Mouse (Mus musculus) heart, postnatal 0 days (tissue): ENCODE measurements around the gene Rab23.

ENCODE experiments used
- CTCF ChIP-seq: IDR thresholded peaks from 2 replicates; pipeline ENCODE4 v1.5.1; 2016; ENCODE audit warnings: antibody characterized with exemption, control low read depth, low read depth
- EP300 ChIP-seq: IDR thresholded peaks from 2 replicates; pipeline ENCODE4 v1.6.1; 2016; ENCODE audit warnings: antibody characterized with exemption, low read depth

DNA sequence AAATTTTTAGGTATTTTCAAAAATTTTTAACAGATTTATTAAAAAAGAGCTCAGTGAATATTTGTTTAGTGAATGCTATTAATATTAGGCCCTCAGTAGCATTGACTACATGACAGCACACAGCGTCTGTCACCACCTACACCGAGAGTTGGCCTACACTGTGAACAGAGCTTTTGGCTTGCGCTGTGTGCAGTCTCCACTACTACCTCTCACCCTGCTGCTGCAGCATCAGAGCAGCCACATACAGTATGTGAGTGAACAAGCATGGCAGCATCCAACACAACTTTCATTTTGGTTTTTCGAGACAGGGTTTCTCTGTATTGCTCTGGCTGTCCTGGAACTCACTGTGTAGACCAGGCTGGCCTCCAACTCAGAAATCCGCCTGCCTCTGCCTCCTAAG lies 64.9 kb downstream of the Rab23 start:
- TF ChIP-seq CTCF = no peak
- no peak for TF ChIP-seq EP300
